Mouse (Mus musculus) cerebellum, adult 2 months (tissue): ENCODE results near the gene Entpd3.

Experiments
- CTCF ChIP-seq: fragments of 200-500 bp; IDR thresholded peaks from 2 replicates; pipeline ENCODE4 v1.5.1; 2011; ENCODE audit warnings: low read depth, mild to moderate bottlenecking, control low read depth, low read length, moderate library complexity, borderline replicate concordance; ENCODE audit not compliant: insufficient read depth
- POLR2A ChIP-seq: fragments of 200-500 bp; IDR thresholded peaks from 2 replicates; pipeline ENCODE4 v1.6.1; 2011; ENCODE audit warnings: low read length, control low read depth, borderline replicate concordance; ENCODE audit not compliant: insufficient read depth

DNA sequence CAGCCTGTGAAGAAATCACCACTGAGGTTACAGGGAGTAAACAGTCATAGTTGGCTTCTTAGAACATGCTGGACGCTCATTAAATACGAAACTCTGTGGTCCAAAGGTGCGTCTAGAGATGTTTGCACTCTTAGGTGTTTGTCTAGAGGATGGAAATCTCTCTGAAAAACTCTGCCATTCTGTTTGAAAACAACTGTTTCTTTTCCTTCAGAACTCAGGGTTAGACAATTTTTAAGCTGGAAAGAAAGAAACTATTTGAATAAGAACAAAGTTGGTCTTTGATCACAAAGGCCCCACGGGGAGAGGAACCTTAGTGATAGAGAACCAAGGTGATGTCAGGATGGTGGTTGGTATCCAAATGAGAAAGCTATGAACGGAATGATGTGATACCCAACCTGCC, 9.1 kb upstream of the Entpd3 start:
- TF ChIP-seq CTCF = no peak
- no peak for TF ChIP-seq POLR2A
